Comparison of ENCODE assay signal across 27 mouse cellular contexts in genomic region chr4:89276669-89277219, GRCm38 (mm10). TPM values are rescaled to one million over a fixed set of nuclear protein-coding genes. Genes with fewer than 3 reads are reported as not detected.
DNase-seq lines count a peak whose midpoint lies in the region; ATAC-seq lines count a peak whose summit lies in the region.
"Had no signal": no experiment of that assay in that cellular context is flagged by ENCODE, and none has a peak within 500 bp of the region (broad histone marks: within the 10 kb centered on the region; RNA-seq: fewer than 3 reads in every experiment).

No protein-coding gene starts in this region.

- H3K4me1 ChIP-seq in hindbrain, embryonic 11.5 days (replicated peaks; ENCODE audit: control insufficient read depth, insufficient read depth, low read length): no peaks in the 10 kb centered on the region
- H3K4me1 ChIP-seq in hindbrain, embryonic 12.5 days: no peaks in the 10 kb centered on the region
- H3K4me1 ChIP-seq in midbrain, embryonic 14.5 days (ENCODE audit: control insufficient read depth, insufficient read depth, low read length): no peaks in the 10 kb centered on the region
- no peaks in the 10 kb centered on the region for H3K4me1 ChIP-seq in midbrain, embryonic 16.5 days (ENCODE audit: control insufficient read depth, insufficient read depth, low read length)
- H3K4me1 ChIP-seq in heart, embryonic 10.5 days: peaks cover under 1% of the 10 kb centered on the region; the same call in 1 of the 2 replicates
- H3K4me1 ChIP-seq: forebrain, embryonic 13.5 days; liver, embryonic 12.5 days had no signal

- H3K27me3 ChIP-seq in hindbrain, embryonic 11.5 days (ENCODE audit: control insufficient read depth, insufficient read depth, low read length): peaks cover 92% of the 10 kb centered on the region
- H3K27me3 ChIP-seq in hindbrain, embryonic 12.5 days: peaks cover 96% of the 10 kb centered on the region
- peaks cover 98% of the 10 kb centered on the region for H3K27me3 ChIP-seq in midbrain, embryonic 14.5 days (ENCODE audit: control insufficient read depth, insufficient read depth, low read length)
- peaks cover 76% of the 10 kb centered on the region for H3K27me3 ChIP-seq in midbrain, embryonic 16.5 days (ENCODE audit: control insufficient read depth, insufficient read depth, low read depth, low read length)
- peaks cover 100% of the 10 kb centered on the region for H3K27me3 ChIP-seq in heart, embryonic 10.5 days (ENCODE audit: insufficient read depth, poor library complexity, severe bottlenecking)

- H3K27ac ChIP-seq in hindbrain, embryonic 11.5 days (ENCODE audit: low read depth, low read length): no peak overlapping the region
- no peak overlapping the region for H3K27ac ChIP-seq in hindbrain, embryonic 12.5 days
- H3K27ac ChIP-seq in midbrain, embryonic 14.5 days (replicated peaks; ENCODE audit: low read depth, low read length): no peak overlapping the region
- no peak overlapping the region for H3K27ac ChIP-seq in midbrain, embryonic 16.5 days (ENCODE audit: low read length)
- H3K27ac ChIP-seq in heart, embryonic 10.5 days: no peak overlapping the region
- H3K27ac ChIP-seq: forebrain, embryonic 13.5 days; layer of hippocampus, adult 2 months; left cerebral cortex, adult 2 months; liver, embryonic 12.5 days had no signal

- H3K36me3 ChIP-seq in hindbrain, embryonic 11.5 days (ENCODE audit: control insufficient read depth, insufficient read depth, low read length): no peaks in the 10 kb centered on the region
- H3K36me3 ChIP-seq in hindbrain, embryonic 12.5 days: no peaks in the 10 kb centered on the region
- H3K36me3 ChIP-seq in midbrain, embryonic 14.5 days (ENCODE audit: control insufficient read depth, insufficient read depth, low read length): no peaks in the 10 kb centered on the region
- no peaks in the 10 kb centered on the region for H3K36me3 ChIP-seq in midbrain, embryonic 16.5 days (ENCODE audit: control insufficient read depth, insufficient read depth, low read length)
- no peaks in the 10 kb centered on the region for H3K36me3 ChIP-seq in heart, embryonic 10.5 days
- H3K36me3 ChIP-seq: liver, embryonic 12.5 days had no signal

- under 1% methylated on average over 37 of the region's 37 CpGs for WGBS in hindbrain, embryonic 11.5 days
- WGBS in hindbrain, embryonic 12.5 days: 0% methylated on average over 37 of the region's 37 CpGs
- WGBS in midbrain, embryonic 14.5 days: under 1% methylated on average over 37 of the region's 37 CpGs
- WGBS in midbrain, embryonic 16.5 days: under 1% methylated on average over 37 of the region's 37 CpGs
- under 1% methylated on average over 37 of the region's 37 CpGs for WGBS in heart, embryonic 10.5 days

- no peak overlapping the region for H3K9ac ChIP-seq in hindbrain, embryonic 11.5 days (ENCODE audit: low read depth, low read length)
- H3K9ac ChIP-seq in hindbrain, embryonic 12.5 days: no peak overlapping the region
- H3K9ac ChIP-seq in midbrain, embryonic 14.5 days (replicated peaks; ENCODE audit: low read length): no peak overlapping the region
- no peak overlapping the region for H3K9ac ChIP-seq in midbrain, embryonic 16.5 days (ENCODE audit: low read depth, low read length)
- H3K9ac ChIP-seq: forebrain, embryonic 13.5 days; liver, embryonic 12.5 days; liver, postnatal 0 days had no signal

- no peak overlapping the region for H3K4me3 ChIP-seq in hindbrain, embryonic 11.5 days (ENCODE audit: low read depth, low read length)
- H3K4me3 ChIP-seq in hindbrain, embryonic 12.5 days: no peak overlapping the region
- H3K4me3 ChIP-seq in midbrain, embryonic 14.5 days (replicated peaks; ENCODE audit: low read depth, low read length): no peak overlapping the region
- no peak overlapping the region for H3K4me3 ChIP-seq in midbrain, embryonic 16.5 days (ENCODE audit: low read depth, low read length)
- no peak overlapping the region for H3K4me3 ChIP-seq in heart, embryonic 10.5 days
- H3K4me3 ChIP-seq: forebrain, embryonic 13.5 days; layer of hippocampus, adult 2 months; left cerebral cortex, adult 2 months; liver, embryonic 12.5 days had no signal

- no peak overlapping the region for H3K4me2 ChIP-seq in hindbrain, embryonic 11.5 days (replicated peaks; ENCODE audit: low read depth, low read length)
- H3K4me2 ChIP-seq in hindbrain, embryonic 12.5 days (replicated peaks): no peak overlapping the region
- H3K4me2 ChIP-seq in midbrain, embryonic 14.5 days (ENCODE audit: low read length): no peak overlapping the region
- H3K4me2 ChIP-seq in midbrain, embryonic 16.5 days (ENCODE audit: low read length): no peak overlapping the region
- H3K4me2 ChIP-seq: forebrain, embryonic 13.5 days; heart, embryonic 11.5 days; liver, embryonic 12.5 days had no signal

- peak; percentile 56 for DNase-seq in hindbrain, embryonic 11.5 days (ENCODE audit: low spot score)
- peak; percentile 38 for DNase-seq in midbrain, embryonic 14.5 days
- DNase-seq in ZHBTc4 (ENCODE audit: low read depth, low spot score): peak; percentile 24
- DNase-seq in heart, embryonic 10.5 days (ENCODE audit: low spot score): no peak
- DNase-seq in thymus, postnatal 10 days (ENCODE audit: low spot score in 2 of 2): no peak
- DNase-seq: cerebellum, adult 8-10 months; cerebellum, postnatal 36 days; gastrocnemius, postnatal 14 days; heart, postnatal 36 days; kidney, adult 18-20 months; liver, postnatal 0 days; right cerebral cortex, adult 18-20 months; right cerebral cortex, postnatal 4 days had no signal

- H3K9me3 ChIP-seq in hindbrain, embryonic 11.5 days (ENCODE audit: control insufficient read depth, low read length): no peaks in the 10 kb centered on the region
- H3K9me3 ChIP-seq in hindbrain, embryonic 12.5 days (replicated peaks): no peaks in the 10 kb centered on the region
- no peaks in the 10 kb centered on the region for H3K9me3 ChIP-seq in midbrain, embryonic 14.5 days (ENCODE audit: control insufficient read depth, low read length)
- no peaks in the 10 kb centered on the region for H3K9me3 ChIP-seq in midbrain, embryonic 16.5 days (replicated peaks; ENCODE audit: control insufficient read depth, low read length, poor library complexity, severe bottlenecking)
- H3K9me3 ChIP-seq in heart, embryonic 10.5 days: no peaks in the 10 kb centered on the region
- H3K9me3 ChIP-seq: forebrain, embryonic 13.5 days; liver, embryonic 12.5 days had no signal

- ATAC-seq in hindbrain, embryonic 11.5 days (ENCODE audit: low FRiP score): no peak
- no peak for ATAC-seq in hindbrain, embryonic 12.5 days (ENCODE audit: low FRiP score)
- no peak for ATAC-seq in midbrain, embryonic 14.5 days (ENCODE audit: low FRiP score, low TSS enrichment)
- no peak for ATAC-seq in midbrain, embryonic 16.5 days
- ATAC-seq: forebrain, embryonic 13.5 days; hindbrain, embryonic 16.5 days; liver, embryonic 12.5 days; liver, postnatal 0 days had no signal

RNA-seq across cellular contexts. Expression of gene Cdkn2a, which starts 17.7 kb away (rescaled TPM):
- polyA plus RNA-seq in hindbrain, embryonic 11.5 days (2014; fragmentation: Nextera tagmentation; extraction: Ambion mirVana): not detected in 2 replicates
- not detected in 2 replicates for polyA plus RNA-seq in hindbrain, embryonic 12.5 days (2016; fragmentation: Nextera tagmentation; extraction: Ambion mirVana)
- polyA plus RNA-seq in midbrain, embryonic 14.5 days (2014; fragmentation: Nextera tagmentation; extraction: Ambion mirVana): not detected in 2 replicates
- not detected in 2 replicates for polyA plus RNA-seq in midbrain, embryonic 16.5 days (2015; fragmentation: Nextera tagmentation; extraction: Ambion mirVana)
- not detected in 2 replicates for polyA plus RNA-seq in heart, embryonic 10.5 days (2016; fragmentation: Nextera tagmentation; extraction: Ambion mirVana)
- polyA plus RNA-seq: embryonic facial prominence, embryonic 11.5 days; forebrain, embryonic 13.5 days; heart, embryonic 11.5 days; heart, embryonic 16.5 days; hindbrain, embryonic 16.5 days; intestine, embryonic 14.5 days; kidney, embryonic 16.5 days; liver, embryonic 12.5 days; liver, postnatal 0 days; lung, embryonic 16.5 days; thymus, postnatal 0 days had no signal

RNA-seq across cellular contexts. Expression of gene Cdkn2b, which starts 34.1 kb away (rescaled TPM):
- 1.1 and 1.4 TPM in 2 replicates for polyA plus RNA-seq in hindbrain, embryonic 11.5 days (2014; fragmentation: Nextera tagmentation; extraction: Ambion mirVana)
- polyA plus RNA-seq in hindbrain, embryonic 12.5 days (2016; fragmentation: Nextera tagmentation; extraction: Ambion mirVana): 1.1 and 1.5 TPM in 2 replicates
- polyA plus RNA-seq in midbrain, embryonic 14.5 days (2014; fragmentation: Nextera tagmentation; extraction: Ambion mirVana): 0.47 and 0.75 TPM in 2 replicates
- polyA plus RNA-seq in midbrain, embryonic 16.5 days (2015; fragmentation: Nextera tagmentation; extraction: Ambion mirVana): 0.70 and 0.87 TPM in 2 replicates
- polyA plus RNA-seq in heart, embryonic 10.5 days (2016; fragmentation: Nextera tagmentation; extraction: Ambion mirVana): 1.5 and 1.9 TPM in 2 replicates
- polyA plus RNA-seq: liver, postnatal 0 days had no signal

Comparison
In these comparisons a context has a peak if more than half of its experiments do, and no peak if none do; other contexts are left out.
1. DNase-seq: peak in hindbrain, embryonic 11.5 days (single experiment), midbrain, embryonic 14.5 days (single experiment) and ZHBTc4 (single experiment); none in heart, embryonic 10.5 days (single experiment) and thymus, postnatal 10 days (0 of 2).